Mouse (Mus musculus): Measurements from ENCODE around the gene Krt25. TPM values are rescaled to one million over a fixed set of nuclear protein-coding genes. Genes with fewer than 3 reads are reported as not detected.

The Krt25 gene
- total RNA-seq, 1 experiment from 2014 or later = not detected

GRCm38 (mm10) chr11:99284833-99285312 lies 37.9 kb downstream of the Krt25 start, which contains the start of gene Krt24:
Krt24 (minus strand) TSS chr11:99285262.
- no peak for ATAC-seq (replicated peaks in 1 of 2; ENCODE audit: insufficient read depth in 1 of 2, low FRiP score in 2 of 2, low TSS enrichment in 1 of 2, low read depth in 1 of 2, poor library complexity in 2 of 2, severe bottlenecking in 2 of 2)

DNA sequence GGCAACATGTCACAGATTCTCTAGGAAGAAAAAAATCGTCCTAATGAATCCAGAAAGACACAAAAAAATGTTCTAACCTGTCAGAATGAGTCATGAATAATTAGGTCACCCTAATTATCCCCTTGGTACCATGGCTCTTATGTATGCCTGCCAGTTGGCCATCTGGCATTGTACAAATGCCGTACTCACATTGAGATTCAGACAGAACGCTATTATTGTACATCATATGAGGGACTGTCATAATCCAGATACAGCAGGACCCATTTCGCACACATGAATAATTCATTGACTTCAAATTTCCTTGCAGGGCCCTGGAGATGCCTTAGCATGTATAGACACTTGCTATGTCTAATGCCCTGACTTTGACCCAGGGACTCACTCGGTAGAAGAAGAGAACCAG lies 38.7 kb downstream of the Krt25 start:
- ATAC-seq (replicated peaks in 1 of 2; ENCODE audit: insufficient read depth in 1 of 2, low FRiP score in 2 of 2, low TSS enrichment in 1 of 2, low read depth in 1 of 2, poor library complexity in 2 of 2, severe bottlenecking in 2 of 2) = no peak

- no peak for ATAC-seq (replicated peaks in 1 of 2; ENCODE audit: insufficient read depth in 1 of 2, low FRiP score in 2 of 2, low TSS enrichment in 1 of 2, low read depth in 1 of 2, poor library complexity in 2 of 2, severe bottlenecking in 2 of 2)
Measured at GRCm38 (mm10) chr11:99283334-99283733, 39.4 kb downstream of the Krt25 start.

DNA sequence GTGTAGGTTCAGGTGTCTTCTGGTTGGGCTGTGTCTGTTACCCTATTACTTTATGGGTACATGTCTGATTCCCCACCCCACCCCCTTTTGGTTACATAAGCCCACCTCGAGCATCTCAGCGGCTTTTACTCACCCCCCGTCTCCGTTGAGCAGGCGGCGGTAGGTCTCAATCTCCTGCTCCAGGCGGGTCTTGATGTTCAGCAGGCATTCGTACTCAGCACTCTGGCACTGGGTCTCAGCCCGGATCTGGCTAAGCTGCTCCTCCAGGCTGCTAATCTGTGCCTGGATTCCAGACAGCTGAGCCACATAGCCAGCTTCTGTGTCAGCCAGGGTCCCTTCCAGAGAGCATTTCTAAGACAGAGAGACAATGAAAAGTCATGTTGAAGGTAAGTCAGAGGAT lies 41.6 kb downstream of the Krt25 start:
- no peak for ATAC-seq (replicated peaks in 1 of 2; ENCODE audit: insufficient read depth in 1 of 2, low FRiP score in 2 of 2, low TSS enrichment in 1 of 2, low read depth in 1 of 2, poor library complexity in 2 of 2, severe bottlenecking in 2 of 2)

- ATAC-seq (replicated peaks in 1 of 2; ENCODE audit: insufficient read depth in 1 of 2, low FRiP score in 2 of 2, low TSS enrichment in 1 of 2, low read depth in 1 of 2, poor library complexity in 2 of 2, severe bottlenecking in 2 of 2) = no peak
Measured at GRCm38 (mm10) chr11:99279986-99280385, 42.8 kb downstream of the Krt25 start.

- no peak for ATAC-seq (replicated peaks in 1 of 2; ENCODE audit: insufficient read depth in 1 of 2, low FRiP score in 2 of 2, low TSS enrichment in 1 of 2, low read depth in 1 of 2, poor library complexity in 2 of 2, severe bottlenecking in 2 of 2)
Measured at GRCm38 (mm10) chr11:99276786-99277185, 46.0 kb downstream of the Krt25 start.

GRCm38 (mm10) chr11:99275624-99276023 lies 47.1 kb downstream of the Krt25 start:
- ATAC-seq (replicated peaks in 1 of 2; ENCODE audit: insufficient read depth in 1 of 2, low FRiP score in 2 of 2, low TSS enrichment in 1 of 2, low read depth in 1 of 2, poor library complexity in 2 of 2, severe bottlenecking in 2 of 2) = no peak

GRCm38 (mm10) chr11:99272721-99273120 lies 50.0 kb downstream of the Krt25 start:
- ATAC-seq (replicated peaks in 1 of 2; ENCODE audit: insufficient read depth in 1 of 2, low FRiP score in 2 of 2, low TSS enrichment in 1 of 2, low read depth in 1 of 2, poor library complexity in 2 of 2, severe bottlenecking in 2 of 2) = no peak

GRCm38 (mm10) chr11:99269192-99269591 lies 53.6 kb downstream of the Krt25 start:
- ATAC-seq (replicated peaks in 1 of 2; ENCODE audit: insufficient read depth in 1 of 2, low FRiP score in 2 of 2, low TSS enrichment in 1 of 2, low read depth in 1 of 2, poor library complexity in 2 of 2, severe bottlenecking in 2 of 2) = no peak

DNA sequence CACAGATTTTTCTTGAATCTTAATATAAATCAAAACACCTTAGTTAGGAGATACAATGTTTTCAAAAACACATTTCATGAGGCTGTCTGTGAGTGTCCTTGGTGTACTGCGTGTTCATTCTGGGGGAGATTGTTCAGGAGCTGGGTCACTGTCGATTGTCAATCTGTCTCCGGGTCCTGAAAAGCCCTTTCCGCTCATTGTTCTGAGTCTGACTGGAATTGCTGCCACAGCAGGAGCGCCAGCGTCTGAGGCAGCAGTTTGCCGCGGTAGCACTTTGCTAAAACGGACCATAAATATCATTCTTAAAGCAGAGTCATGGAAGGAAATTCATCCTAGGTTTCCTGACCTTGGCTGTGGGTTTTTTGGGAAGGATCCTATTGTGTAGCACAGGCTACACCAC lies 57.0 kb downstream of the Krt25 start:
- no peak for ATAC-seq (replicated peaks in 1 of 2; ENCODE audit: insufficient read depth in 1 of 2, low FRiP score in 2 of 2, low TSS enrichment in 1 of 2, low read depth in 1 of 2, poor library complexity in 2 of 2, severe bottlenecking in 2 of 2)

Other genes with a start within 250 kb of the Krt25 start
- gene Tns4, start 233.6 kb downstream of the Krt25 start, total RNA-seq (2017) = 0.13 TPM in 1 of 2 replicates, not detected in the other
- gene Ccr7, start 167.9 kb downstream of the Krt25 start, total RNA-seq (2017) = 1.2 and 2.8 TPM in 2 replicates
- gene Smarce1, start 91.9 kb downstream of the Krt25 start, total RNA-seq (2017) = 298 and 368 TPM in 2 replicates
- gene Krt222, start 78.9 kb downstream of the Krt25 start, total RNA-seq (2017) = not detected in 2 replicates
- gene Krt24, start 37.7 kb downstream of the Krt25 start, total RNA-seq (2017) = not detected in 2 replicates
- gene Krt26, start 15.0 kb upstream of the Krt25 start, total RNA-seq (2017) = not detected in 2 replicates
- not detected in 2 replicates for gene Krt27, start 28.2 kb upstream of the Krt25 start, total RNA-seq (2017)
- gene Krt28, start 52.0 kb upstream of the Krt25 start, total RNA-seq (2017) = not detected in 2 replicates
- not detected in 2 replicates for gene Krt10, start 66.4 kb upstream of the Krt25 start, total RNA-seq (2017)
- gene Krt12, start 99.3 kb upstream of the Krt25 start, total RNA-seq (2017) = not detected in 2 replicates
- not detected in 2 replicates for gene Krt20, start 115.2 kb upstream of the Krt25 start, total RNA-seq (2017)
- not detected in 2 replicates for gene Krt23, start 170.2 kb upstream of the Krt25 start, total RNA-seq (2017)
- gene Krt39, start 198.4 kb upstream of the Krt25 start, total RNA-seq (2017) = not detected in 2 replicates
- not detected in 2 replicates for gene Krt40, start 220.2 kb upstream of the Krt25 start, total RNA-seq (2017)
- not detected in 2 replicates for gene Krtap3-3, start 227.9 kb upstream of the Krt25 start, total RNA-seq (2017)
- gene Krtap3-2, start 233.9 kb upstream of the Krt25 start, total RNA-seq (2017) = not detected in 2 replicates
- not detected in 2 replicates for gene Gm11939, start 236.5 kb upstream of the Krt25 start, total RNA-seq (2017)
- not detected in 2 replicates for gene Krtap3-1, start 243.7 kb upstream of the Krt25 start, total RNA-seq (2017)

Data from hematopoietic stem cell, adult 5-6 weeks (primary cell).